Mouse (Mus musculus): ENCODE results near the gene Scarf1. TPM values are rescaled to one million over a fixed set of nuclear protein-coding genes. Genes with fewer than 3 reads are reported as not detected.

Gene Scarf1
- polyA plus RNA-seq, 1 experiment from 2014 or later: 2.6 TPM

DNA sequence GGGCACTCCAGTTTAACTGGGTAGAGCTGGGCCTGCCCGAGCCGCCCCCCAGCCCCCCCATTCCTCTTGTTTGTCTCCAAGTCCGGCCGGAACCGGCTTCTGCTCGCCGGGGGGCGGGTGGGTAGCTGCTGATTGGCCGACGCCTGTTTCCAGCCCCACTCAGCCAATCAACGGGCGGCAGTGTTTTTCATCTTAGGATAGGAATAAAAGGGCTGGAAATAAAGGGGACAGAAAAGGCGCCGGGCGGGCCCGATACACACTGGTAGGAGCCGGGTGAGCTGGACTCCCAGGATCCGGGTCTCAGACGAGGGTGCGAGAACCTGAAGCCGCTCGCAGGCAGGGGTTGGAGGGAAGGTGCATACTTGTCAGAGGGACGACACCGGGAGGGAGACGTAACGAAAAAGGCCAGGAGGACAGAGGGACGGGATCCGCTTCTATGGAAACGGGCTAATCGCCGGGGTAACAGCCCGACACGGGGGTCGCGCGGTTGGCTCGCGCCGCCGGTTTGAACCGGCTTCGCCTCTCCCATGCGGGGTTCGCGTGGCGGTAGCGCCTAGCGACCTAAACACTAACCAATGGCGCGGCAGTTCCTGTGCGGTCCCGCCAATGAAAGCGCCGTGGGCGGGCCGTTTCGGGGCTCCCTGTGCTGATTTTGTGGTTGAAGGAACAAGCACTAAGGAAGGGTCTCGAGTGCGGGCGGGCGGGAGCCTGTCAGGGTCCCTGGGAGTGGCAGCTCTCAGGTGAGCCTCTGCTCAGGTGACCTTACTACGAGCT, 18.3 kb downstream of the Scarf1 start, which contains the start of gene Slc43a2:
Gene Slc43a2, plus strand, starts transcription at position 226 of the 774 bp plus-strand sequence.
- H3K27ac ChIP-seq: peak within 1 kb of the TSS; percentile 93
- under 1% methylated on average over 62 of the region's 62 CpGs for WGBS (ENCODE audit: insufficient replicate concordance)

DNA sequence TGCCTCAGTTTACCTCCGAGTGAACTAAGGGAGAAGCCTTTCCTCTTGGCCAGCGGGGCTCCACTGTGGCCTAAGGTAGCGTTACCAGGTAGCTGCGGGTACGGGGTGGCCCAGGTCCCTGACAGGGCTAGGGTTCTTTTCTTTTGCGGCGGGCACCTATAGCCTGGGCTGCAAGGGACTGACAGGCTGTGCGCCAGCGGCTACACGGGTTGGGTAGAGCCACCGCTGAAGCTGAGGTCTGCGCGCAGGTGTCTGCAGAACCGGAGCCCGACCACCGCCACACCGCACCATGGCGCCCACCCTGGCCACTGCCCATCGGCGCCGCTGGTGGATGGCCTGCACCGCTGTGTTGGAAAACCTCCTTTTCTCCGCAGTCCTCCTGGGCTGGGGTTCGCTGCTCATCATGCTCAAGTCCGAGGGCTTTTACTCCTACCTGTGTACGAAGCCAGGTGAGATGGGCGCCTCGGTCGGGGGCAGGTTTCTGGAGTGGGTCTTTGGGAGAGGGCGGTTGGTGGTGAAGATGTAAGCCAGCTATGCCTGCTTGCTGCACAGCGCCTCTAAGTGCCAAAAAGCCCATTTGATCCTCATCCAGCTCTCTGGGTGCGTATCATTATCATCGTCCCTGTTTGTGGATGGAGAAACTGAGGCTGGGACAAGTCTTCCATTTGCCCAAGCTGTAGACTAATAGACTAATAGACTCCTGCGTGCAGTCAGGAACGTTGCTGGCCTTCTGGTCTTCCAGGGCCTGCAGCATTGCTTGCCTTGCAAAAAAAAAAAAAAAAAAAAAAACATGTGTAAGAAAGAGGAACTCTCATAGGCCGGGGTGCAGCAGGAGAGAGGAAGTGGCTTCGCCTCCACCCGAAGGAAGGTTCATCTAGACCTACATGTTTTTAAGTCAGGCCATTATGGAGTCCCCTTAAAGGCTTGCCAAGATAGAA, 19.3 kb downstream of the Scarf1 start:
- Histone ChIP-seq H3K9ac (peak overlapping the region; percentile 90), H3K4me2 (peak overlapping the region; percentile 99), H3K27ac (peak overlapping the region; percentile 93), H3K27me3 (peaks cover 4% of the 10 kb centered on the region; the same call in 1 of the 2 replicates), H3K4me3 (replicated peaks) (peak overlapping the region; percentile 75), H3K4me1 (replicated peaks) (peaks cover 61% of the 10 kb centered on the region), H3K9me3 (replicated peaks) (no peaks in the 10 kb centered on the region), H3K36me3 (no peaks in the 10 kb centered on the region)
- ATAC-seq (ENCODE audit: low read depth): 0 out of 2 replicates have a peak, but pooled peaks have one; percentile 14
- peak; percentile 34 for DNase-seq
- 4% methylated on average over 38 of the region's 38 CpGs for WGBS (ENCODE audit: insufficient replicate concordance)

More for the DNA sequence above, 18.3 kb downstream of the Scarf1 start, which contains the start of gene Slc43a2:
- DNase-seq (peak; percentile 89), ATAC-seq (ENCODE audit: low read depth) (peak; percentile 85)
- Histone ChIP-seq H3K9me3 (replicated peaks) (no peaks in the 10 kb centered on the region), H3K36me3 (no peaks in the 10 kb centered on the region), H3K27me3 (peaks cover 4% of the 10 kb centered on the region; the same call in 1 of the 2 replicates), H3K9ac (peak within 1 kb of the TSS; percentile 90), H3K4me2 (peak within 1 kb of the TSS; percentile 99), H3K4me1 (replicated peaks) (peaks cover 53% of the 10 kb centered on the region), H3K4me3 (replicated peaks) (peak within 1 kb of the TSS; percentile 75)

DNA sequence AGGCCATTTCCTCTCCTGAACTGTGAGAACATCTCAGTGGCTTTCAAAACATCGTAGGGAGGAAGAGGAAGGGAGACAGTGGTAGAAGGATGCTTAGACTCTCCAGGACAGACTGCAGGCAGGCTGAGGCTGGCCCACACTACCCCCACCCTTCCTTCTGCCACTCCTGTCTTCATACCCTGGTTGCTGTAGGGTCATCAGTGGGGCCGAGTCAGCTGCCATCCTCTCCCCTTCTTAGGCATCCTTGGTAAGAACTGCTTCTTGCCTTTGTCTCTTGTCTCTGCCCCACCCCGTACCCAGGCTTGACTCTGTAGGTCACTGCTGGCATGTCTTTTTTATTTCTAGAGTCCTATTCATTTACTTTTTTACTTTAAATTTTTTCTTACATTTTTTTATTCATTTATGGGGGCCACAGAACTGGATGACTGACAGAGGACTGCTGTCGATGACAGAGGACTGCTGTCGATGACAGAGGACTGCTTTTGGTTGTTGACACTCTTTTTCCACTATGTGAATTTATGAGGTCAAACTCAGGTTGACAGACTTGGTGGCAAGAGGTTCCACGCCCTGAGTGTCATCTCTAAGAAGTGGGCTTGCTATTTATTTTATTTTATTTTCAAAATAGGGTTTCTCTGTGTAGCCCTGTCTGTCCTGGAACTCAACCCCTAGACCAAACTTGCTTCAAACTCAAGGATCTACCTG, 20.1 kb downstream of the Scarf1 start:
- no peaks in the 10 kb centered on the region for H3K36me3 ChIP-seq
- H3K9me3 ChIP-seq (replicated peaks): no peaks in the 10 kb centered on the region
- 0 out of 2 replicates have a peak overlapping the region, but pooled peaks have one; percentile 90 for H3K9ac ChIP-seq
- peaks cover 69% of the 10 kb centered on the region for H3K4me1 ChIP-seq (replicated peaks)
- H3K27me3 ChIP-seq: peaks cover 4% of the 10 kb centered on the region; the same call in 1 of the 2 replicates
- no peak for DNase-seq
- H3K4me3 ChIP-seq (replicated peaks): peak overlapping the region; percentile 75
- WGBS (ENCODE audit: insufficient replicate concordance): 41% methylated on average over 6 of the region's 6 CpGs
- H3K4me2 ChIP-seq: peak overlapping the region; percentile 99
- peak overlapping the region; percentile 60 for H3K27ac ChIP-seq
- no peak for ATAC-seq (ENCODE audit: low read depth)

GRCm38 (mm10) chr11:75534286-75535033, 21.1 kb downstream of the Scarf1 start:
- H3K4me1 ChIP-seq (replicated peaks): peaks cover 73% of the 10 kb centered on the region
- WGBS (ENCODE audit: insufficient replicate concordance): 38% methylated on average over 4 of the region's 4 CpGs

GRCm38 (mm10) chr11:75535106-75535795, 21.9 kb downstream of the Scarf1 start:
- DNase-seq: peak; percentile 57
- Histone ChIP-seq H3K4me3 (replicated peaks) (no peak overlapping the region), H3K9ac (peak overlapping the region; percentile 45; the same call in 1 of the 2 replicates), H3K4me1 (replicated peaks) (peaks cover 69% of the 10 kb centered on the region), H3K4me2 (peak overlapping the region; percentile 23; the same call in 1 of the 2 replicates), H3K9me3 (replicated peaks) (no peaks in the 10 kb centered on the region), H3K36me3 (no peaks in the 10 kb centered on the region), H3K27ac (0 out of 2 replicates have a peak overlapping the region, but pooled peaks have one; percentile 18), H3K27me3 (peaks cover 4% of the 10 kb centered on the region; the same call in 1 of the 2 replicates)
- peak; percentile 15 for ATAC-seq (ENCODE audit: low read depth)
- WGBS (ENCODE audit: insufficient replicate concordance): 35% methylated on average over 13 of the region's 13 CpGs

More at GRCm38 (mm10) chr11:75534286-75535033, 21.1 kb downstream of the Scarf1 start:
- no peak for ATAC-seq (ENCODE audit: low read depth)
- H3K4me3 ChIP-seq (replicated peaks): no peak overlapping the region
- 0 out of 2 replicates have a peak overlapping the region, but pooled peaks have one; percentile 8 for H3K9ac ChIP-seq
- H3K36me3 ChIP-seq: no peaks in the 10 kb centered on the region
- peaks cover 4% of the 10 kb centered on the region; the same call in 1 of the 2 replicates for H3K27me3 ChIP-seq
- no peak for DNase-seq
- H3K4me2 ChIP-seq: peak overlapping the region; percentile 99; the same call in 1 of the 2 replicates
- peak overlapping the region; percentile 43 for H3K27ac ChIP-seq
- no peaks in the 10 kb centered on the region for H3K9me3 ChIP-seq (replicated peaks)

DNA sequence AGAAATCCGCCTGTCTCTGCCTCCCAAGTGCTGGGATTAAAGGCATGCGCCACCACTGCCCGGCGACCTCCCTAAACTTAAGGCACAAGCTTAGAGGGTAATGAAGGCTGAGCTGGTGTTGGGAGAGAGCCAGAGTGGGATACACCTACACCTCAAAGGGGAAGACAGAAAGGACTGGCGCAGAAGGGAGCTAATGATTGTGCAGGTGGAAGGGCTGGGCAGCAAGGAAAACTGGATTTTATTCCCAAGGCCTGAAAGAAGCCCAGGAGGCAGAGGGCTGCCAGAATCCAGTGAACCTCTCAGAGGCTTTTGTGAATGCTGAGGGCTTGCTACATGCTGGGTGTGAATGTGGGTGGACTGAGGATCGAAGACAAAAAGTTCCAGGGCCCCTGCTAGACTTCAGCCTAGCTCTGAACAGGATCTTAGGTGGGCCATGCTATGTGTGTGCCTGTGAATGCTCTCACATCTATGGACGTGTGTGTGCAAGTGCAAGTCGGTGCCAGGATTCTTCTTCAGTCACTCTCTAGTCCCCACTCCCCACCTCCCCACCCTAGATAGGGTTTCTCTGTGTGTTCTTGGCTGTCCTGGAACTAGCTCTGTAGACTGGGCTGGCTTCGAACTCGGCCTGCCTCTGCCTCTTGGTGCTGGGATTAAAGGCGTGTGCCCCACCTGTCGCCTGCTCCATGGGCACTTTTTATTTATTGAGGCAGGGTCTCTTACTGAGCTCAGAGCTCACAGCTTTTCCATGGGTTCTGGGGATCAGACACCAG, 23.1 kb downstream of the Scarf1 start:
- ATAC-seq (ENCODE audit: low read depth) (no peak), DNase-seq (no peak)
- WGBS (ENCODE audit: insufficient replicate concordance): 81% methylated on average over 12 of the region's 12 CpGs
- peaks cover 4% of the 10 kb centered on the region; the same call in 1 of the 2 replicates for H3K27me3 ChIP-seq
- no peak overlapping the region for H3K9ac ChIP-seq
- H3K4me2 ChIP-seq: no peak overlapping the region
- H3K9me3 ChIP-seq (replicated peaks): no peaks in the 10 kb centered on the region
- peaks cover 78% of the 10 kb centered on the region for H3K4me1 ChIP-seq (replicated peaks)
- no peaks in the 10 kb centered on the region for H3K36me3 ChIP-seq
- H3K27ac ChIP-seq: no peak overlapping the region
- no peak overlapping the region for H3K4me3 ChIP-seq (replicated peaks)

DNA sequence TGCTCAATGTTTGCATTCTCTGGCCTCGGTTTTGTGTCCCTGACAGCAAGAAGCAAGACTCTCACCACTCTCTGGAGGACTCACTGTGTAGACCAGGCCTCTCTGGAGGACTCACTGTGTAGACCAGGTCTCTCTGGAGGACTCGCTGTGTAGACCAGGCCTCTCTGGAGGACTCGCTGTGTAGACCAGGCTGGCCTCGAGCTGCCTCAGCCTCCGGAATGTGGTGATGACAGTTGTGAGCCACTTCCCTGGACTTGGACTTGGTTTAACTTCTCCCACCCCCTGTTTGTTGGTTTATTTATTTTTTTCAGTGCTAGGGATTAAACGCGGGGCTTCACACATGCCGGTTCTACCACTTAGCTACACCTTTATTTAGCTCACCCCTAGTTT, 23.7 kb downstream of the Scarf1 start:
- Histone ChIP-seq H3K9ac (no peak overlapping the region), H3K9me3 (replicated peaks) (no peaks in the 10 kb centered on the region), H3K4me2 (no peak overlapping the region), H3K36me3 (no peaks in the 10 kb centered on the region), H3K4me1 (replicated peaks) (peaks cover 83% of the 10 kb centered on the region), H3K4me3 (replicated peaks) (no peak overlapping the region), H3K27me3 (peaks cover 4% of the 10 kb centered on the region; the same call in 1 of the 2 replicates), H3K27ac (no peak overlapping the region)
- WGBS (ENCODE audit: insufficient replicate concordance): 79% methylated on average over 8 of the region's 8 CpGs
- DNase-seq: no peak
- no peak for ATAC-seq (ENCODE audit: low read depth)

DNA sequence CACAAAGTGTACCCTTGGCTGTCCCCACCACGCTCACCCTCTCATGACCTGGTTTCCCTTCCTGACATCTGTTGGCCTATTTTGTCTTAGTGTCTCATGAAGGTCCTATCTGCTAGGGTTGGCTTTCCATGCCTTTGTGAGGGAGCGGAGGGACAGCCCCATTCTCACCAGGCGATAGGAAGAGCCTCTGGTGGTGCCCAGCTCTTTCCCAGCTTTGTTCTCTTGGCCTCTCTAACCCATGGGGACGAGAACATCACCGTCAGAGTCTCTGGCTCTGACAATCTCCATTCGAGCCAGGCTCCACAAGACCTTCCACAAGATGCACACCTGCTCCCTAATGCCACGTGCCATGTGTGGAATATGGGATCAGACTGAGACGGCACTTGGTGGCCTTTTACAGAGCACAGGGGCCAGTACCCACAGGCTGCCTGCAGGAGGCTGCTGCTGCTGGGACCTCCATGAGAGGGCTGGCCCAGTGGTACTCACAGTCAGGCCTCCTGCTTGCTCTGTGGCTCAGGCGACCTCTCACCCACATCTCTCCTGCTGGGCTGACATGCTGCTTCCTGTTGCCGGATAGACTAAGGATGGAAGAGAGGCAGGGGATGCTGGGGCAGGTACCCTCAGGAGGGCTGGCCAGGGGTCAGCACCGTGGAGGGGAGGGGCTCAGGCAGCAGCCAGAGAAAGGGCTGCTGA, 24.3 kb downstream of the Scarf1 start:
- no peak for DNase-seq
- WGBS (ENCODE audit: insufficient replicate concordance): 56% methylated on average over 11 of the region's 11 CpGs

More for the DNA sequence above, 24.3 kb downstream of the Scarf1 start:
- peaks cover 4% of the 10 kb centered on the region; the same call in 1 of the 2 replicates for H3K27me3 ChIP-seq
- H3K9ac ChIP-seq: no peak overlapping the region
- no peaks in the 10 kb centered on the region for H3K36me3 ChIP-seq
- no peak overlapping the region for H3K4me2 ChIP-seq
- no peak overlapping the region for H3K4me3 ChIP-seq (replicated peaks)
- H3K27ac ChIP-seq: peak overlapping the region; percentile 34; the same call in 1 of the 2 replicates
- H3K4me1 ChIP-seq (replicated peaks): peaks cover 81% of the 10 kb centered on the region
- no peak for ATAC-seq (ENCODE audit: low read depth)
- H3K9me3 ChIP-seq (replicated peaks): no peaks in the 10 kb centered on the region

All from liver, embryonic 13.5 days (tissue).